Mouse (Mus musculus) thymus, postnatal 25 days (tissue): Measurements from ENCODE around the gene Efl1.

Experiments used
- DNase-seq: peaks from one replicate; pipeline ENCODE4 v3.0.0; 2022

Gene Efl1

DNA sequence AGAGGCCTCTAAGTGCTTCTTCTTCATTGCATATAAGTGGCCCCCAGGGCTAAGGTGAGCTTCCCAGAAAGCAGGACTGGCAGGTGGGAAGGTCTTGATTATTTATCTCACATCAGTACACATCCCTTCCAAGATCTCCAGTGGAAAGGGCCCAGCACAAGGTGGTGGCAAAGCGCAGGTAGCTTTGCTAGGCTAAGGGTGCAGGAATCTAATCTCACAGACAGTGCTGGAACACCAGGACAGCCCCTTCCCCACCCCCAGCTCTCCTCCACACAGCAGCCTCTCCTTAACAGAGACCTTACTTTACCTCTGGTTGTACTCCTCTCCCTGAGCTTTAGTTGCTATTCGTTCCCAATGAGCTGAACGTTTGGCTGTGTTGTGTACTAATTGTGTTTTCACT lies 173.1 kb downstream of the Efl1 start:
- DNase-seq, result no peak

DNA sequence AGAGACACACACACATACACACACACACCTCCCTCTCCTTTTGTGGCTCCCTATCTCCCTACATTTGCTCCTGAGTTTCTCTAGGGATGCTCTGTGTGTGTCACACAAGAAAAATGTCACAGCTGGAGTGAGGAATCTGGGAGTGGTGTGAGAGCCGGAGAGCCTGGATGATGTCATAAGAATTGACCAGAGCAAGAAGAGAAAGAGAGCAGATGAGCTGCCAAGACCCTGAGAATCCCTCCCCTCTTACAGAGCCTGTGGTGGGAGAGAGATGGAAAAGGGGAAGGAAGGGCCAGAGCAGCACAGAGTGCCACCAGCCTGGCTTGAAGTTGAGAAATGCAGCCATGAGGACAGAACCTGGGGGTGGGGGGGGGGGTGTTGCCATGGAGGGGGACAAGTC lies 174.1 kb downstream of the Efl1 start:
- no peak for DNase-seq
